Mouse (Mus musculus): Measurements from ENCODE around the gene Foxl1. TPM values are rescaled to one million over a fixed set of nuclear protein-coding genes. Genes with fewer than 3 reads are reported as not detected.

Gene Foxl1
- polyA plus RNA-seq, 1 experiment from 2014 or later: 4.6 TPM

DNA sequence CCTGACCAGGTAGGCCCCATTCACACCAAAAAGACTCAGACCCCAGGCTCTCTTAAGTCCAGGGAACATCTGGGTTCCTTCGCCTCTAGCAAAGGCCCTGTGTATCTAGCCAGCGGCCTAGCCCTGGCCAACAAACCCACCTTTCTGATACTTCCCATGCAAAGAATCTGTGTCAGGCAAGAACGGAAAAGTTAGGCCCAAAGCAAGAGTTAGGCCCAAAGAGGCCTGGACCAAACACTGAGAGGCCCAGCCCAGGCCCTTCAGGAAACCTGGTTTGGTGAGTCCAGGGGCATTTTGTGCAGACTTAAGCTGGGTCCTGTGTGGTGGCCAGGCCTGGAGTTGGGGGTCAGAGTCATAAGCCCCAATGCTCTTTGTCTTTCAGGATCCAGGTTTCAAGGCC, 42.2 kb upstream of the Foxl1 start:
- Histone ChIP-seq H3K4me1 (peaks cover 71% of the 10 kb centered on the region), H3K27ac (replicated peaks) (peak overlapping the region; percentile 86), H3K36me3 (replicated peaks) (0 out of 2 replicates have a peak, but pooled peaks cover 3% of the 10 kb centered on the region), H3K9me3 (no peaks in the 10 kb centered on the region), H3K4me3 (peak overlapping the region; percentile 70), H3K27me3 (replicated peaks; ENCODE audit: low read depth, poor library complexity, severe bottlenecking) (peaks cover 100% of the 10 kb centered on the region)
- 19% methylated on average over 3 of the region's 3 CpGs for WGBS
- peak; percentile 36 for DNase-seq (ENCODE audit: low spot score)

DNA sequence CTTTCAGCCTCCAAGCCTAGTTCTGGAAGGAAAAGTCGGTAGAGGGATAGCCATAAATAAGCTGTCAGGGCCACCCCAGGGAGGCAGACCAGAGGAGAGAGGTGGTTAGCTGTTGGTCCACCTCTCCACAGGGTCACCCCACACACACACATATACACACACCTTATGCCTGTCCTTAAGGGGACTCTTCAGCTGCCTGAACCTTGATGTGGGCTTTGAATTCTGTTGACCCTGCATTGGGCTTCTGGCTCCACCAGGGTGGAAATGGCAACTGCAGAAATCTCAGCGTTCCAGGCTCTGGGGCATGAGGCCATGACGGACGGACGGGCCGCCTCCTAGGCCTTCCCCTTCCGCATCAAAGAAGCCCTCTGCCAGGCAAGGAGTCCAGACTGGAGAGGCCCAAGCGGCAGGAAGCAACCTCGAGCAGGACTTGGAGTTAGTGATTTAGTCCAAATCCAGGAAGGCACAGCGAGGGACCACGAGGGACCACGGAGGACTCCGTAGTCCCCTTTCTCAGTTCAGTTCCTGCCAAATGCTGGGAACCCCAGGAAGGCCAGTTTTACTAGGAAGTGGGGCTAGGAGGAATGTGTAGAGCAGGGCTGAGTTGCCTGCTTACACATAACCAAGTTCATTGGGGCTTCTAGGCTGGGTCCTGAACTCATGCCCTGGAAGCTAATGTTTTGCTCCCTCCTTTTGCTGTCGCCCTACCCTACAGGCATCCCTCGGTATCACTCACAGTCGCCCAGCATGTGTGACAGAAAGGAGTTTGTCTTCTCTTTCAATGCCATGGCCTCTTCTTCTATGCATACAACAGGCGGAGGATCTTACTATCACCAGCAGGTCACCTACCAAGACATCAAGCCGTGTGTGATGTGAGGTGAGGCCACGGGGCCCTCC, 41.5 kb upstream of the Foxl1 start:
- DNase-seq (ENCODE audit: low spot score): peak; percentile 51
- WGBS: 6% methylated on average over 19 of the region's 19 CpGs

DNA sequence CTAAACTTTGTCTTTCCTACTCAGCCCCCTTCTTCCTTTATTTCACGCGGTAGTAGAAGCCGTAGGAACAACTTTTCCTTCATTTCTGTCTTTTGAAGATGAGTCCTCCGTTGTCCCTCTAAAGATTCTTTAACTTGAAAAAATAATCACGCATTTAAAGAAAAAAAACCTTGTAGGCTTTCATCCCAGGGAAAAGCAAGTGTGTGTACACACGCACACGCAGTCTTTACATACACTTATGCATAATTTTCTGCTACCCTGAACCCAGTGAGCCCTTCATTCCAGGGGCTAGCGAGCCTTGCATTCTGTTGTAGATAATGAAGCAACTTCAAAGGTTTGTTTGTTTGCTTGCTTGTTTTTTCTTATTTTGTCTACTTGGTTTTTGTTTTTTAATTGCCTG, 39.5 kb upstream of the Foxl1 start:
- no peaks in the 10 kb centered on the region for H3K9me3 ChIP-seq
- 0 out of 2 replicates have a peak, but pooled peaks cover 3% of the 10 kb centered on the region for H3K36me3 ChIP-seq (replicated peaks)
- H3K27me3 ChIP-seq (replicated peaks; ENCODE audit: low read depth, poor library complexity, severe bottlenecking): peaks cover 100% of the 10 kb centered on the region
- WGBS: 3% methylated on average over 8 of the region's 8 CpGs
- peak overlapping the region; percentile 70 for H3K4me3 ChIP-seq
- H3K4me1 ChIP-seq: peaks cover 60% of the 10 kb centered on the region
- DNase-seq (ENCODE audit: low spot score): no peak
- H3K27ac ChIP-seq (replicated peaks): no peak overlapping the region

More for the DNA sequence above, 41.5 kb upstream of the Foxl1 start:
- Histone ChIP-seq H3K27ac (replicated peaks) (peak overlapping the region; percentile 86), H3K4me3 (peak overlapping the region; percentile 70), H3K9me3 (no peaks in the 10 kb centered on the region), H3K27me3 (replicated peaks; ENCODE audit: low read depth, poor library complexity, severe bottlenecking) (peaks cover 100% of the 10 kb centered on the region), H3K4me1 (peaks cover 71% of the 10 kb centered on the region), H3K36me3 (replicated peaks) (0 out of 2 replicates have a peak, but pooled peaks cover 3% of the 10 kb centered on the region)

DNA sequence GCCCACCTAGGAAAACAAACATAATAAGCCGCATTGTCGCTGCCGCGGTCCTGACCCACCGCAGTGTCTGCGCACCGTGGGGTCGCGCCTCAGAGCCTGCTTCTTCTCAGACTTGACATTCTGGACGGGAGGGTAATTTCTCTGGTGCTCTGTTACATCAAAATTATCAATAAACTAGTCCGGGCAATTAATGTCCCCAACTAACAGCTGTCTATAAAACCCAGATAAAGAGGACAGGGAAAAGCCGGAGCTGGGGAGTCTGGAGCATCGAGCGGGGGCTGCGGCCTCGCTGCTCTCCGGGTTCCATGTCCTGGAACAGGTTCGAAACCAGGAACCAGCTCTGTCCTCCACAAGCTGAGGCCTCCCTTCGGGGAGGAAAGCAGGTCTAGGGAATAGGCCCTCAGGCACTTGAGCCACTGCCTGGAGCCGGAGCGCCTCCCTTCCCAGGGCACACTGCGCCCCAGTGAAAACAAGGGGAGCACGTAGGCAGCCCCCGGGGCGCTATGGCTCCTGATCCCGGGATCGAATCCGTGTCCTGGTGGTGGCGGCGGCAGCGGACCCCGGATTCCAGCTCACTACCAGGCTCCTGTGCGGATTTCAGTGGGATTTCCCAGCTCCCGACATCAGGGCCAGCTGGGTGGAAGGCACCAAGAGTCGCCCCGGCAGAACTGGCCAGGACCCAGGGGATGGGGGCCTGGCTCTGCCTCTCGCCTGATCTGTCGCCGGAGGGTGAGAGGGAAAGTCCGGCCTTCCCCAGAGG, 38.7 kb upstream of the Foxl1 start:
- peaks cover 100% of the 10 kb centered on the region for H3K27me3 ChIP-seq (replicated peaks; ENCODE audit: low read depth, poor library complexity, severe bottlenecking)
- 0 out of 2 replicates have a peak, but pooled peaks cover 3% of the 10 kb centered on the region for H3K36me3 ChIP-seq (replicated peaks)
- H3K4me1 ChIP-seq: peaks cover 52% of the 10 kb centered on the region
- peak overlapping the region; percentile 14; the same call in 1 of the 2 replicates for H3K27ac ChIP-seq (replicated peaks)
- no peaks in the 10 kb centered on the region for H3K9me3 ChIP-seq
- DNase-seq (ENCODE audit: low spot score): peak; percentile 63
- H3K4me3 ChIP-seq: peak overlapping the region; percentile 70
- WGBS: 1% methylated on average over 40 of the region's 40 CpGs

DNA sequence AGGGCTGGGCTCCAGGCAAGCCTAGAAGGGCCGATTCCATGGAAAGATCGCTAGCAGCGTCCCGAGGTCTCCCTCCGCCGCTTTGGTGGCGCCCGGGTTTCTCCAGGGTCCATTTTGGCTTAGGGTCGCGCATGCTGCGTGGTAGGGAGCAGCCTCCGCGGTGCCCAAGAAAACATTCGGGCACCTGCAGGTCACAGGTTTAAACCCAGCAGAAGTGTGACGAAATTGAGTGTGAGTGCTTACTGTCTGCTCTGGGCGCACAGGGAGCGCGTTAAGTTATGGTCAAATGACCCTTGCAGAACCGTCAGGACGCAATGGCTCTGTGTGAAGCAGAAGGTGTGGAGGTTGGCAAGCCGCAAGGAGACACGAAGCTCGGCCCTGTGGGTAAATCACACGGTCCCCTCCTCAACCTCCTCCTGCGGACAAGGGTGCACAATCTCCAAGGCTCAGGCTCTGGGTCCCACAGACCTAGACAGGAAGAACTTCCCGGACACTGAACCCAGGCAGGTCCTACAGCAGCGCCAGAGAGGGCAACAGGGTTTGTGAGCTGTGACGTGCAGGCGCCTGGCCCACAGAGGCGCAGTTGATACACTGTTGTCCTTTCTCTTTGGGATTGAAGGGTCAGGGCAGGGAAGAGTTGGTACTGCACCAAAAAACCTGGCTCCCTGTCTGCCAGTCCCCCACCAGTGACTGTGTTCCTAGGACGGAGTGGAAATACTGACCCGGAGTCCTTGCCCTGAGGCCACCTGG, 37.9 kb upstream of the Foxl1 start:
- Histone ChIP-seq H3K9me3 (no peaks in the 10 kb centered on the region), H3K4me3 (peak overlapping the region; percentile 70), H3K27ac (replicated peaks) (peak overlapping the region; percentile 48), H3K4me1 (peaks cover 45% of the 10 kb centered on the region), H3K27me3 (replicated peaks; ENCODE audit: low read depth, poor library complexity, severe bottlenecking) (peaks cover 98% of the 10 kb centered on the region), H3K36me3 (replicated peaks) (0 out of 2 replicates have a peak, but pooled peaks cover 3% of the 10 kb centered on the region)
- peak; percentile 56 for DNase-seq (ENCODE audit: low spot score)
- 3% methylated on average over 32 of the region's 32 CpGs for WGBS

DNA sequence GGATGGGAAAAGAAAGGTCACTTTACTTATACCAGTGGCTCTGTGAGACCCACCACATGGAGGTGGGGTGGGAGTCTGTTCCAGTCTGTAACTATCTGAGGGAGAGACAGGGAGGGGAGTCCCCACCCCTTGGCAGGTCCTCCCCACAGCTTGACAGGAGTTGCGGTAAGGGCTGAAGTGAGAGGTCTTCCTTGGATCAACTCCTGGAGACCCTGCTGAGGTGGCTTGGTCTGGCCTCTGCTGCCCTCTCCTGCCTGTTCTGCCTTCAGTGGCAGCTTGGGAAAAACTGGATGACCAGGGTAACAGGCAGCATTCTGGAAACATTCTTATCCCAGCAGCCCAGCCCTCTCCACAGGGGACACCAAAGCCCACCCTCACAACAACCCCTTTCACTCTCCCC, 37.0 kb upstream of the Foxl1 start:
- 3% methylated on average over 1 of the region's 1 CpGs for WGBS
- Histone ChIP-seq H3K4me3 (peak overlapping the region; percentile 5; the same call in 1 of the 2 replicates), H3K9me3 (no peaks in the 10 kb centered on the region), H3K27ac (replicated peaks) (no peak overlapping the region), H3K27me3 (replicated peaks; ENCODE audit: low read depth, poor library complexity, severe bottlenecking) (peaks cover 92% of the 10 kb centered on the region), H3K4me1 (peaks cover 40% of the 10 kb centered on the region), H3K36me3 (replicated peaks) (0 out of 2 replicates have a peak, but pooled peaks cover 3% of the 10 kb centered on the region)
- peak; percentile 70 for DNase-seq (ENCODE audit: low spot score)

DNA sequence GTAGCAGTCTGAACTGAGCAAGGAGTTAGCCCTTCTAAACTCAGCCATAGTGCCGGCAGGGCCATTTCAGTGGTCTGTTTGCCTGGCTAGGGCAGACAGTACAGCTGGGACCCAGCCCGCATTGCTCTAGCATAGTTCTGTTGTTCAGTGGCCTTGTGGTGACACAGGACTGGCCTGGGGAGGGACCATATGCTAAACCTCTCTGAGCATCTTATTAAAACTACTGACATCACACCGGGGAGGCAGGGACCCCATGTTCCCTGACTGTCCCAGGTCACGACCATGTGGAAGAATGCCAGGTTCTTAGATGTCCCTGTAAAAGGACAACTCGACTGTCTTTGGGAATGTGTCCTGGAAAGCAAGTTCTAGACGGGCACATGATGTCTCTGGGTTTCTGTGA, 35.6 kb upstream of the Foxl1 start:
- Histone ChIP-seq H3K27ac (replicated peaks) (no peak overlapping the region; the same call in 1 of the 2 replicates), H3K27me3 (replicated peaks; ENCODE audit: low read depth, poor library complexity, severe bottlenecking) (peaks cover 78% of the 10 kb centered on the region), H3K36me3 (replicated peaks) (peaks cover 11% of the 10 kb centered on the region), H3K4me3 (no peak overlapping the region), H3K4me1 (peaks cover 40% of the 10 kb centered on the region), H3K9me3 (no peaks in the 10 kb centered on the region)
- WGBS: 35% methylated on average over 6 of the region's 6 CpGs
- DNase-seq (ENCODE audit: low spot score): no peak

DNA sequence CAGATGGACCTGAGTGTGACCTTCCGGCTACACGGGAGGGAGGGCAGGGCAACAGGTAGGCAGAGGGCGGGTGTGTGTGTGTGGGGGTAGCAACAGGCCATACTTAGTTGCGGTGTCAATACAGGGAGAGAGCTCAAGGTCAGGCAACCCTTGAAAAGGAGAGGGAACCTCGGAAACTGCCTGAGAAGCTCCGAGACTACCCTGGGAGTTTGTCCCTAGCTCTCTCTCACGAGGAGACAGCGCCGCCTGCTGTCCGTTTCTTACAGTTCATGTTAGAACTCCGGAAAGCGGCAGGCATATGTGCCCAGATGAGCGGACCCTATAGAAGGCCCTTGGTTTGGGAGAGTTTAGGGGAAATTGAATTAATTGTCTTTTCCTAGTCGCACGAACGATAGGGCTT, 35.1 kb upstream of the Foxl1 start:
- WGBS: 5% methylated on average over 16 of the region's 16 CpGs
- peaks cover 16% of the 10 kb centered on the region for H3K36me3 ChIP-seq (replicated peaks)
- H3K27ac ChIP-seq (replicated peaks): no peak overlapping the region; the same call in 1 of the 2 replicates
- DNase-seq (ENCODE audit: low spot score): peak; percentile 89
- H3K27me3 ChIP-seq (replicated peaks; ENCODE audit: low read depth, poor library complexity, severe bottlenecking): peaks cover 73% of the 10 kb centered on the region
- H3K9me3 ChIP-seq: no peaks in the 10 kb centered on the region
- H3K4me3 ChIP-seq: no peak overlapping the region
- H3K4me1 ChIP-seq: peaks cover 40% of the 10 kb centered on the region

DNA sequence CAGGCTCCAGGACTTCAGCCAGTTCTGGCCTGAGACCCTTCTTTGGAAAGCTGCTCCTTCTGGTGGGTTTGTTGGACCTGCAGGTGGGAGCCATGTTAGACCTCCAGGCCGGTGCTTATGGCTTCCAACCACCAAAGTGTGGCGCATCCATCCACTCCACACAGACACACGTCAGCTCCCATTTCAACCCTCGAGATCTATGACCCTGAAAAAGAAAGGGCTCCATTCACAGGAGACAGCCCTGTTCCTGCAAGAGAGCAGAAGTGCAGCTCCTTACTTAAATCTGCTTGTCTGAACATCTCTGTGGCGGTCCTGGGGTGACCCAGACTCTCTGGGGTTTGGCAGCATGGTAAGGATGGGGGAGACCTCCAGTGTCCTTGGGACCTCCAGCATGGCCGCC, 34.2 kb upstream of the Foxl1 start:
- Histone ChIP-seq H3K4me1 (peaks cover 40% of the 10 kb centered on the region), H3K9me3 (no peaks in the 10 kb centered on the region), H3K4me3 (no peak overlapping the region), H3K27ac (replicated peaks) (no peak overlapping the region), H3K36me3 (replicated peaks) (peaks cover 24% of the 10 kb centered on the region), H3K27me3 (replicated peaks; ENCODE audit: low read depth, poor library complexity, severe bottlenecking) (peaks cover 64% of the 10 kb centered on the region)
- 61% methylated on average over 6 of the region's 6 CpGs for WGBS
- DNase-seq (ENCODE audit: low spot score): no peak

DNA sequence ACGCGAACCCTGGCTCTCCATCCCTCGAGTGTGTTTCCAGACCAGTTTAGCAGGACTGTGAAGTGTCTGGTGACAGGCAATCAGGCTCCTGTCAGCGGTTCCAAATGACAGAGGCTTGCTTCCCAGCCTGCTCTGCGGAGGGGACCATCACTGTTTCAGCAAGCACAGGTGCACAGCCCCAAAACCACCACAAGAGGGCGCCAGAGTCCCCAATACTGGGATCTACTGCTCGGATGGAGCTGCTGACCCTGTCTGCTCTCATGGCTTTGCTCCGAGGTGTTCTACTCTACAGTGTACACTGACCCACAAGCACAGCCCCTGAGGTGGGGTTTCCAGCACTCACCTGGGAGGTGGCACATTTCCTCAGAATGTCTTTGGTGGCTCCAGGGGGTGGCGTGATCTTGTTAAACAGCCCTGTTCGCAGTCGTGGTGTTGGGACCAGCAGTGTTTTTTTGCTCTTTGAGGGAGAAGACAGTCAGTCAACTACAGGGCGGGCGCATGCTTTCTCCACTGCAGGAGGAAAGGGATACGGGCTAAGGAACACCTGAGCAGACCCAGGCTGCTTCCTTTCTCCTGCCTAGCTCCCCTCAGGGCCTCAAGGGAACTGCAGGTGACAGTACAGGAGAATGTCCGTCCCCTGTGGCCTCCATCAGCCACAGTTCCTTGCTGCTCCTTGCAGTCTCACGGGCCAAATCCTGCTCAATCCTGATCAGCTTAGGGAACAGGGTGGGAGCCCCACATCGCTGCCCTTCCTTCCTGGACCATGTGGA, 23.5 kb upstream of the Foxl1 start:
- no peak overlapping the region for H3K27ac ChIP-seq (replicated peaks)
- H3K9me3 ChIP-seq: no peaks in the 10 kb centered on the region
- H3K27me3 ChIP-seq (replicated peaks; ENCODE audit: low read depth, poor library complexity, severe bottlenecking): peaks cover 4% of the 10 kb centered on the region; the same call in 1 of the 2 replicates
- peaks cover 38% of the 10 kb centered on the region for H3K4me1 ChIP-seq
- 51% methylated on average over 17 of the region's 17 CpGs for WGBS
- DNase-seq (ENCODE audit: low spot score): peak; percentile 87
- H3K4me3 ChIP-seq: no peak overlapping the region
- H3K36me3 ChIP-seq (replicated peaks): peaks cover 75% of the 10 kb centered on the region

All from embryonic facial prominence, embryonic 10.5 days (tissue).